Mouse (Mus musculus): Measurements from ENCODE around the gene Bfsp2. TPM values are rescaled to one million over a fixed set of nuclear protein-coding genes. Genes with fewer than 3 reads are reported as not detected.

Gene Bfsp2
- polyA plus RNA-seq, 1 experiment from 2014 or later = 0.55 TPM

DNA sequence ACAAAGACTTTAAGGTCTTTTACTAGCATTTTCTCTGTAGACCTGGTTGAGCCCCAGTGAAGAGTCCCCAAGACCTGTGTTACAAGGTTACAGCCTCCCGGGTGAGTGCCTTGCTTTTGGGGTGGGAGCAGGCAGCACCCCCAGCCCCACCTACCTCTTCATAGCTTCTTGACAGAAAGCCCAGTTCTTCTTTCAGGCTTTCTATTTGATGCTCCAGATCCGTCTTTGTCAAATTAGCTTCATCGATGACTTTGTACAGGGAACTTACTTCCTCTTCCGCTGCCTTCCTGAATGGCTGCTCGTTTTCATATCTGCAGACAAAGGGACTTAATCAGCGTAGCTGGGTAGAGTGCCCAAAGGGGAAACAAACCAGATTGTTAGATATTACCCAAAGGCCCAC, 30.6 kb downstream of the Bfsp2 start:
- WGBS = 54% methylated on average over 6 of the region's 6 CpGs
- H3K4me1 ChIP-seq (replicated peaks; ENCODE audit: control insufficient read depth, insufficient read depth, low read length) = no peaks in the 10 kb centered on the region
- no peak for ATAC-seq (replicated peaks; ENCODE audit: low FRiP score)

DNA sequence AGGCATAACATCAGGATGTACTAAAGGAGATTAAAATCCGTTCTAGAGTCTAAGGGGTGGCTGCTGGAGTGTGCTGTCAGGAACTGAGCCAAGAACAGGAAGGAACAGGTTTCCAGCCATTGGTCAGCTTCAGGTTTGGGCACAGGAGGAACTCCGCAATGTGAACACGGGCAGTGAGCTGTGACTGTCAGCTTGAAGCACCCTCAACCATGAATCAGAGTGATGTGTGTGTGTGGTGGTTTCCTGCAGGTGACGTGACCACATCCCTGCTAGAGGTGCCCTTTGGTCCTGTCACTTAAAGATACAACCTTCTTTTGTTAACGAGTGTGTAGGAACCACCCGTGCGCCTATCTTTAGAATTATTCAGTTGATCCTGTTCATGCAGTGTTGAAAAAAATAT, 31.1 kb downstream of the Bfsp2 start:
- no peak overlapping the region for H3K4me3 ChIP-seq (ENCODE audit: low read depth, low read length)
- H3K9me3 ChIP-seq (ENCODE audit: control insufficient read depth, low read length) = no peaks in the 10 kb centered on the region
- no peaks in the 10 kb centered on the region for H3K36me3 ChIP-seq (ENCODE audit: control insufficient read depth, insufficient read depth, low read length)
- ATAC-seq (replicated peaks; ENCODE audit: low FRiP score) (no peak), DNase-seq (ENCODE audit: low spot score) (no peak)
- H3K4me1 ChIP-seq (replicated peaks; ENCODE audit: control insufficient read depth, insufficient read depth, low read length) = no peaks in the 10 kb centered on the region
- H3K4me2 ChIP-seq = no peak overlapping the region
- no peak overlapping the region for H3K27ac ChIP-seq (ENCODE audit: low read depth, low read length)
- 50% methylated on average over 7 of the region's 7 CpGs for WGBS
- H3K27me3 ChIP-seq (replicated peaks; ENCODE audit: control insufficient read depth, insufficient read depth, low read length) = no peaks in the 10 kb centered on the region
- no peak overlapping the region for H3K9ac ChIP-seq (ENCODE audit: low read depth, low read length)

More for the DNA sequence above, 30.6 kb downstream of the Bfsp2 start:
- no peak overlapping the region for H3K4me3 ChIP-seq (ENCODE audit: low read depth, low read length)
- no peak for DNase-seq (ENCODE audit: low spot score)
- H3K9me3 ChIP-seq (ENCODE audit: control insufficient read depth, low read length) = no peaks in the 10 kb centered on the region
- H3K4me2 ChIP-seq = no peak overlapping the region
- H3K27me3 ChIP-seq (replicated peaks; ENCODE audit: control insufficient read depth, insufficient read depth, low read length) = no peaks in the 10 kb centered on the region
- H3K27ac ChIP-seq (ENCODE audit: low read depth, low read length) = no peak overlapping the region
- no peaks in the 10 kb centered on the region for H3K36me3 ChIP-seq (ENCODE audit: control insufficient read depth, insufficient read depth, low read length)
- no peak overlapping the region for H3K9ac ChIP-seq (ENCODE audit: low read depth, low read length)

DNA sequence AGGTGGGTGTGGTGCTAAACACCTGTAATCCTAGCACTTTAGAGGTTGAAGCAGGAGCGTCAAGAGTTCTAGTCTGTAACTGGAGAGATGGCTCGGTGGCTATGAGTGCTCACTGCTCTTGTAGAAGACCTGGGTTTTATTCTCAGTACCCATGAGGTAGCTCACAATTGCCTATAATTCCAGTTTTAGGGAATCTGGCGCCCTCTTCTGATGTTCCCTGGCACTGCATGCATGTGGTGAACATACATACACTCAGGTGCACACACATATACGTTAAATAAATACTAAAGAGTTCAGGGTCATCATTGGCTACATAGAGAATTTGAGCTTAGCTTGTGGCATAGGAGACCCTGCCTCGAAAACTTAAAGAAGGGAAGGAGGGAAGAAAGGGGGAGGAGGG, 35.6 kb downstream of the Bfsp2 start:
- Histone ChIP-seq H3K4me2 (no peak overlapping the region), H3K9me3 (ENCODE audit: control insufficient read depth, low read length) (no peaks in the 10 kb centered on the region), H3K27ac (ENCODE audit: low read depth, low read length) (no peak overlapping the region), H3K4me3 (ENCODE audit: low read depth, low read length) (no peak overlapping the region), H3K4me1 (replicated peaks; ENCODE audit: control insufficient read depth, insufficient read depth, low read length) (no peaks in the 10 kb centered on the region), H3K36me3 (ENCODE audit: control insufficient read depth, insufficient read depth, low read length) (no peaks in the 10 kb centered on the region), H3K9ac (ENCODE audit: low read depth, low read length) (no peak overlapping the region), H3K27me3 (replicated peaks; ENCODE audit: control insufficient read depth, insufficient read depth, low read length) (no peaks in the 10 kb centered on the region)
- ATAC-seq (replicated peaks; ENCODE audit: low FRiP score) (no peak), DNase-seq (ENCODE audit: low spot score) (no peak)
- WGBS = 78% methylated on average over 5 of the region's 5 CpGs

DNA sequence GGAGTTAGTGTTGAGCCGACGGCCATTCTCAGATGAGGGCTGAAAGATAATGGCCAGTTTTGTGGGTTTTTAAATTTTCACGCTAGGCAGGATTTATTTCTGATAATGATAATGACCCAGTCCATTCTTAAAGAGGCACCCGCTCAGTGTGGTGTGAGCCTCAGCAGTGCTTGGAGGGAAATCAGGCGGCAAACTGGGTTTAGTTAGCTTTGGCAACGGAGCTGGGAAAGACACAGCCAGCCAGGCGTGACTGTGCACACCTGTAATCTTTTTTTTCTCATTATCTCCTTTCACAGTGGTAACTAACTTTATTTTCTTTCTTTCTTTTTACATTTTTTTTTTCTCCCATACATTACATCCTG, 36.4 kb downstream of the Bfsp2 start:
- no peak for DNase-seq (ENCODE audit: low spot score)
- H3K27ac ChIP-seq (ENCODE audit: low read depth, low read length) = no peak overlapping the region

DNA sequence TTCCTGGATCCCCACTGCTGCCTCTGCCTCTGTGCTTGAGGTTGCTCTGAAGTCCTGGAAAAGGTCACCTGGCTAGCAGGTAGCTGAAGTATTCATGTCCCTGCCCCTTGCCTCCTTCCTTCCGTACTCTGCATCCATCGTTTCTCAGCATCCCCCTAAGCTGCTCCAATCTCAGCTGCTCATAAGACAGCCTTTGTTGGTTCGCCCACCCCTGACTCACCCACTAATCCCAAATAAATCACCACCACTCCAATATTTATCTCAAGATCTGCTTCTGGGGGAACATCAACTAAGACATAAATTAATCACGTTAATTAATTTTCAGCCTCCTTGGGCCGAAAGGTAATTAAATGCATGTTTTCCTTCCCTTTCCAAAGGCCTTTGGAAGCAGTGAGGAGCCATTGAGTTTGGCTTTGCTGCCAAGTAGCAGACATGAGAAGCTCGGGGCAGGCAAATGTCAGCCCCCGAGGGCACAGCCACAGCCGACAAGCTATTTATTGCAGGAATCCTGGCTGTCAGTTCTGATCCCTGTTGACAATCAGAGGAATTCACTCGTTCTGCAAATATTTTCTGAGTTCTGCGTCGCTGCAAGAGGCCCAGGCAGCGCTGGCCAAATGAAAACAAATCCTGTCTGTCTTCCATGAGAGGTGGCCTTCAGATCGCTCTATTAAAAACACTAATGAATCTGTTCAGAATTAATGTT, 36.9 kb downstream of the Bfsp2 start:
- Histone ChIP-seq H3K4me1 (replicated peaks; ENCODE audit: control insufficient read depth, insufficient read depth, low read length) (no peaks in the 10 kb centered on the region), H3K27me3 (replicated peaks; ENCODE audit: control insufficient read depth, insufficient read depth, low read length) (no peaks in the 10 kb centered on the region), H3K4me3 (ENCODE audit: low read depth, low read length) (no peak overlapping the region), H3K36me3 (ENCODE audit: control insufficient read depth, insufficient read depth, low read length) (no peaks in the 10 kb centered on the region), H3K4me2 (no peak overlapping the region), H3K27ac (ENCODE audit: low read depth, low read length) (no peak overlapping the region), H3K9me3 (ENCODE audit: control insufficient read depth, low read length) (no peaks in the 10 kb centered on the region), H3K9ac (ENCODE audit: low read depth, low read length) (no peak overlapping the region)
- ATAC-seq (replicated peaks; ENCODE audit: low FRiP score) (no peak), DNase-seq (ENCODE audit: low spot score) (no peak)
- 58% methylated on average over 13 of the region's 13 CpGs for WGBS

More for the DNA sequence above, 36.4 kb downstream of the Bfsp2 start:
- WGBS = 65% methylated on average over 7 of the region's 7 CpGs
- Histone ChIP-seq H3K9me3 (ENCODE audit: control insufficient read depth, low read length) (no peaks in the 10 kb centered on the region), H3K27me3 (replicated peaks; ENCODE audit: control insufficient read depth, insufficient read depth, low read length) (no peaks in the 10 kb centered on the region), H3K4me1 (replicated peaks; ENCODE audit: control insufficient read depth, insufficient read depth, low read length) (no peaks in the 10 kb centered on the region), H3K4me3 (ENCODE audit: low read depth, low read length) (no peak overlapping the region), H3K4me2 (no peak overlapping the region), H3K9ac (ENCODE audit: low read depth, low read length) (no peak overlapping the region), H3K36me3 (ENCODE audit: control insufficient read depth, insufficient read depth, low read length) (no peaks in the 10 kb centered on the region)
- no peak for ATAC-seq (replicated peaks; ENCODE audit: low FRiP score)

DNA sequence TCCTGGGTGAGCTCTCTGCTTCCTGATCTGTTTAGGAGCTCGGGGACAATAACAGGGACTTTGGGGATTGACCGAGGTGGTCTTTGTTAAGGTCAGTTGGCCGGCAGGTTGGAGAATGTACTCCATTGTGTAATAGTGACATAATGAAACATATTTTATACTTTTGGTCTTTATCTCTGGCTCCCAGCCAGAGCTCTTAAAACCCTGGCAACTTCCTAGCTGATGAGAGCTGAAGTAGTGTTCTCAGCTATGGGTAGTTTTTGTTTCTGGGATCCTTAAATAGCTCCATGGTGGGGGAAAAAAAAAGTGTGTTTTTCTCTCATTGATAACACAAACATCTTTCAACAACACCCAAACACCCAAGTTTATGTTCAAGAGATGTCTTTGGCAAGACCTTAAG, 39.6 kb downstream of the Bfsp2 start:
- Histone ChIP-seq H3K4me3 (ENCODE audit: low read depth, low read length) (no peak overlapping the region), H3K4me1 (replicated peaks; ENCODE audit: control insufficient read depth, insufficient read depth, low read length) (no peaks in the 10 kb centered on the region), H3K27me3 (replicated peaks; ENCODE audit: control insufficient read depth, insufficient read depth, low read length) (no peaks in the 10 kb centered on the region), H3K36me3 (ENCODE audit: control insufficient read depth, insufficient read depth, low read length) (no peaks in the 10 kb centered on the region), H3K27ac (ENCODE audit: low read depth, low read length) (no peak overlapping the region), H3K9ac (ENCODE audit: low read depth, low read length) (no peak overlapping the region), H3K4me2 (no peak overlapping the region), H3K9me3 (ENCODE audit: control insufficient read depth, low read length) (no peaks in the 10 kb centered on the region)
- 47% methylated on average over 3 of the region's 3 CpGs for WGBS
- no peak for DNase-seq (ENCODE audit: low spot score)
- no peak for ATAC-seq (replicated peaks; ENCODE audit: low FRiP score)

DNA sequence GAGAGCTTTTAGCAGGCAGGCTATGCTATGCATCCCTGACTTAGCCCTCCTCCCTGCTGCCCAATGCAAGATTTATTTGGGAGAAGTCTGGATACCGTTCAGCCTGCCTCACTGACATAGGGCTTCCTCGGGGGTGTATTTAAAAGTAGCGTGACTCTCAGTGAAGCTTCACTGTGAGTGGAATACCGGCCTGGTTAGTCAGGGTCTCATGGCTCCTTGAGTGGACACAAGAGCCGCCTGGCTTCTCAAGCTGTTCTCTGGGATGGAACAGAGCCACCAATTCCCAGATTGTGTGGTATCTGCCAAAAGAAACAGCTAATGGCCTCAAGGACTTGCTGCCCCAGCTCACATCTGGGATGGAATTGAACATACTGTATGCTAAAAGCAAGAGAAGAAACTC, 43.1 kb downstream of the Bfsp2 start:
- DNase-seq (ENCODE audit: low spot score) (no peak), ATAC-seq (replicated peaks; ENCODE audit: low FRiP score) (no peak)
- H3K9me3 ChIP-seq (ENCODE audit: control insufficient read depth, low read length) = no peaks in the 10 kb centered on the region
- H3K36me3 ChIP-seq (ENCODE audit: control insufficient read depth, insufficient read depth, low read length) = no peaks in the 10 kb centered on the region
- no peaks in the 10 kb centered on the region for H3K27me3 ChIP-seq (replicated peaks; ENCODE audit: control insufficient read depth, insufficient read depth, low read length)
- H3K27ac ChIP-seq (ENCODE audit: low read depth, low read length) = no peak overlapping the region
- no peak overlapping the region for H3K9ac ChIP-seq (ENCODE audit: low read depth, low read length)
- H3K4me3 ChIP-seq (ENCODE audit: low read depth, low read length) = no peak overlapping the region
- H3K4me2 ChIP-seq = no peak overlapping the region
- H3K4me1 ChIP-seq (replicated peaks; ENCODE audit: control insufficient read depth, insufficient read depth, low read length) = peaks cover 2% of the 10 kb centered on the region
- 87% methylated on average over 5 of the region's 5 CpGs for WGBS

DNA sequence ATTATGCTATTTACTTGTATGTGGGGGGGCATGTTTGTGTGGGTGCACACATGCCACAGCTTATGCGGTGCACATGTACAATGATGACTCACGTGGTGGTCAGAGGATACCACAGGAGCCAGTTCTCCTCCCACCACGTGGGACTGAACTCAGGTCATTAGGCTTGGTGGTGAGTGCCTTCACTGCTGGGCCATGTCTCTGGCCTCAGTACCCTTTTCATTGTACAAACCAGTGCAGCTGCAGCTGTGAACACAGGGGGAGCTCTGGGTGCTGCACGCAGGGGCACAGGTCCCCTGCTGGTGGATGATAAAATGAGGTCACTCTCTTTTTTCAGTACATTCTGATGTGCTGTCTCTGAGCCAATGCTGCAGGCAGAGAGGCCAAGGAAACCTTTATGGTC, 46.1 kb downstream of the Bfsp2 start:
- Histone ChIP-seq H3K27me3 (replicated peaks; ENCODE audit: control insufficient read depth, insufficient read depth, low read length) (no peaks in the 10 kb centered on the region), H3K4me2 (no peak overlapping the region), H3K4me3 (ENCODE audit: low read depth, low read length) (no peak overlapping the region), H3K36me3 (ENCODE audit: control insufficient read depth, insufficient read depth, low read length) (no peaks in the 10 kb centered on the region), H3K9ac (ENCODE audit: low read depth, low read length) (no peak overlapping the region), H3K4me1 (replicated peaks; ENCODE audit: control insufficient read depth, insufficient read depth, low read length) (peaks cover 3% of the 10 kb centered on the region), H3K27ac (ENCODE audit: low read depth, low read length) (no peak overlapping the region), H3K9me3 (ENCODE audit: control insufficient read depth, low read length) (no peaks in the 10 kb centered on the region)
- peak; percentile 36; the same call in 1 of the 2 replicates for ATAC-seq (replicated peaks; ENCODE audit: low FRiP score)
- no peak for DNase-seq (ENCODE audit: low spot score)
- WGBS = 49% methylated on average over 4 of the region's 4 CpGs

DNA sequence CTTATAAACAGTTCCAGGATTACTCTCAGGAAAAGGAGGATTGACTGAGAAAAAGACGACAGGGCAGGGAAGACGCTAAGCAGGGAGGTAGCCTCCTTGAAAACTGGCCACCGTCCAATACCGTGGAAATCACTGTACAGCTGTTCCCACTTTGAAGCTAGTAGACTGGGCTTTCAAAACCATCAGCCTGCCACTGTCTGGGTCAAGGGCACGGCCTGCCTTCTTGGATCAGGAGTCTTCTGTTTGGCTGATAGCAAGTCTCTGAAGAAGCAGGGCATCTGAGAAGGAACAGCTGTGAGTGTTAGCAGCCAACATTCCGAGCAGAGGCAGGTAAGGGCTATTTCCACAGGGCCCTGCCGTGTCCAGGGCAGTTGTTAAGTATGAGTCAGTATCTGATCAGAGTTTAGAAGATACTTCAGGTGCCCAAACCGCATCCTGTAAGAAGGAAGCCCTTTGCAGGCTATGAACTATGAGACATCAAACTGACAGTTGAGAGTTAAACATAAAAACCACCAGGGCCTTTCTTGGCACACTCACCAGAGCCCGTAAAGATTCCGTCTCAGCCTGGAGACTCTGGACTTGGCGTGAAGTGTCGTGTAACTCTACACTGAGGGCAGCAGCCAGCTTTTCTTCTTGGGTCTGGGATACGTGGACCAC, 48.0 kb downstream of the Bfsp2 start:
- Histone ChIP-seq H3K36me3 (ENCODE audit: control insufficient read depth, insufficient read depth, low read length) (no peaks in the 10 kb centered on the region), H3K27me3 (replicated peaks; ENCODE audit: control insufficient read depth, insufficient read depth, low read length) (no peaks in the 10 kb centered on the region), H3K4me1 (replicated peaks; ENCODE audit: control insufficient read depth, insufficient read depth, low read length) (peaks cover 3% of the 10 kb centered on the region), H3K27ac (ENCODE audit: low read depth, low read length) (no peak overlapping the region), H3K9ac (ENCODE audit: low read depth, low read length) (no peak overlapping the region), H3K4me2 (no peak overlapping the region), H3K4me3 (ENCODE audit: low read depth, low read length) (no peak overlapping the region), H3K9me3 (ENCODE audit: control insufficient read depth, low read length) (no peaks in the 10 kb centered on the region)
- no peak for DNase-seq (ENCODE audit: low spot score)
- no peak for ATAC-seq (replicated peaks; ENCODE audit: low FRiP score)
- 55% methylated on average over 13 of the region's 13 CpGs for WGBS
